Mouse (Mus musculus): ENCODE results near the gene Zranb2.

Zranb2 gene

GRCm38 (mm10) chr3:157533964-157534785 is at the start of gene Zranb2:
Gene Zranb2, plus strand, starts transcription at chr3:157534160.
- peak; percentile 90 to 93 for DNase-seq

- DNase-seq = no peak
Observed at GRCm38 (mm10) chr3:157492043-157492442, 41.9 kb upstream of the Zranb2 start.

GRCm38 (mm10) chr3:157502216-157502615 is 31.7 kb upstream of the Zranb2 start:
- DNase-seq = no peak

DNA sequence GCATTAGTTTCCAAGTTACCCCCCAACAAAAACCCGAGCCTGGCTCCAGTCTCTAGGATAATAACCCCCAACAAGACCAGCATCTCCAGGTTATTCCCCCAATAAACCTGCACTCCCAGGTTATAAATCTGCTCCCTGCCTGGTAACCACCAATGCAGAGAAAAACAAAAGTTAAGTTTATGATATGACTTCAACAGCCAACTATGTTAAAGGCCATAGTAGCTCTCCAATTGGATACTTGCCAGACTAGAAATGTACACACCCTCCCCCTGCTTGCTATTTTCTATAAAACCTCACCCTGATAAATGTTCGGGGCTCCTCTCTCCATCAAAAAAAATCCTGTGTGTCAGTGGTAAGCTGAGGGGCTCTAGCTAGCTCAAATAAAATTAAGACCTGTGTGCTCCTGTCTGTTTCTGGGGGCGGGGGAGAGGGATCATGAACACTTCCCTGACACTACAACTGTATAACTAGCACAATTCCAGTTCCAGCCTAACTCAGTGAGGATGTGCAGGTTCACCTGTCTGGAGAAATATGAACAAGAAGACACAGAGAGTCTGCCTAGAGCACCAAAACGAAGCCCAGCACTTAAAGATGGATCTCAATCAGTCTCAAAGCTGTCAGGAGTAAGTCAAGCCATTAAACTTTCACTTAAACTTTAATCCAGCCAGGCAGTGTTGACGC is 19.7 kb upstream of the Zranb2 start:
- DNase-seq = no peak

GRCm38 (mm10) chr3:157516471-157516870 is 17.5 kb upstream of the Zranb2 start:
- DNase-seq = no peak

DNA sequence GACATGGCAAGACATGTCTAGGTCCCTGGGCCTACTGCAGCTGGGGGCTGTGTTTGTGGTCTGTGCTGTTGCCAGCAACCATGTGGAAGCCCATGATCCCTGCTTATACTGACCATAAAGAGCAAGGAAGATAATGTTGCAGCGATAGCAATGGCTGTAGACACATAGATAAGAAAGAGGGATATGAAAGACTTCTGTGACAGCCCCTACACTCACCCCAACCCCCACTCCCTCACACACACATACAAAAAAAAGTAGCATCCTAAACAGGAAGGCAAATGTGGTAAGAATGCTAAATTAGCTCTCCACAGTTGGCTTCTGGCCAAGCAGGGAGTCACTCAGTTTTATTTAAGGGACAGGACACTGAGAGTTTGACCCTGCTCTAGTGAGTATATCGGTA is 16.0 kb upstream of the Zranb2 start:
- no peak for DNase-seq

GRCm38 (mm10) chr3:157520433-157520832 is 13.5 kb upstream of the Zranb2 start:
- peak in 1 of 2 experiments; percentile 49 for DNase-seq

GRCm38 (mm10) chr3:157523834-157524233 is 10.1 kb upstream of the Zranb2 start:
- DNase-seq = no peak

DNA sequence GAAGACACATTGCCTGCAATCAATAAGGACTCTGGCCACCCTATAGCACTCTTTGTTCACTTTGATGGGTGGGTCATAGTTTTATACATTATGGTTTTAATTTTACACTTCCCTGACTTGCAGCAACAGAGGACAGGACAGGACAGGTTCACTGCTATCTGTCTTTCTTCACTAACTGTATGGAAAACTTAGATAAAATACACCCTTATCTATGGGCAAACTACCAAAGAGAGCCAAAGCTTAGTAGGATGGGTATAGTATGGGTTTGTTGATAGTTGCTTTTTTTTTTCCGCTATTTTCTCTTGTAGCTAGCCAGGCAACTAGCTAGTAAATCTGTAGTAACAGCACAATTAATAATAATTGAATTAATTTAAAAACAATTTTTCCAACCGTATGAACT is 2.4 kb upstream of the Zranb2 start:
- DNase-seq = no peak

DNA sequence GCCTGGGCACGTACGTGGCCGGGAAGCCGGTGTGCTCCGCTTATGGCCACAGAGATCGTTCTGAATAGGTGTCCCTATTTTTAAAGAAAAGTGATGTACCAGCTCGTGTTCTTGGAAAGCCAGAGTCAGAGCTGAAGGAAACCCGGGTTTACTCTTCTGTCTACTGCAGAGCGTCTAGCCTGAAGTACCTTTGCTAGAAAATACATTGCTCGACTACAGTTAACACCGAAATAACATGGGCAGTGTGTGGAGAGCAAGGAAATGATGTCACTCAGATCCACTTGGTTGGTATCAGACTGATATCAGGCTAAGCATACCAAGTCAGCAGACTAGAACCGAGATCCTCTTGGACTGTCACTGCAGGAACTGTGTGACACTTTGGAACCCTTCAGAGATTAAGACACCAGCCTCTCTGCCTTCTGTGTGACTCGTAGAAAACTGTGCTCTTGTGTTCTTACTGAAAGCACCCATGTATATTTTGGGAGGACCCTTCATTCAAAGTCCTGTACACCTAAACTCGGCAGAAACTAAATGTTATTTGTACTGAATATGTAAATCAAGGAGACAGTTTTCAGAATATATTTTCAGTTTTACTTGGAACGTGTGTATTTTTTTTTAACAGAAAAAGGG is 941 bp downstream of the Zranb2 start:
- DNase-seq = no peak

- no peak for DNase-seq
Observed at GRCm38 (mm10) chr3:157549323-157549722, 15.4 kb downstream of the Zranb2 start.

- no peak for DNase-seq
Observed at GRCm38 (mm10) chr3:157549758-157550600, 16.0 kb downstream of the Zranb2 start.

DNA sequence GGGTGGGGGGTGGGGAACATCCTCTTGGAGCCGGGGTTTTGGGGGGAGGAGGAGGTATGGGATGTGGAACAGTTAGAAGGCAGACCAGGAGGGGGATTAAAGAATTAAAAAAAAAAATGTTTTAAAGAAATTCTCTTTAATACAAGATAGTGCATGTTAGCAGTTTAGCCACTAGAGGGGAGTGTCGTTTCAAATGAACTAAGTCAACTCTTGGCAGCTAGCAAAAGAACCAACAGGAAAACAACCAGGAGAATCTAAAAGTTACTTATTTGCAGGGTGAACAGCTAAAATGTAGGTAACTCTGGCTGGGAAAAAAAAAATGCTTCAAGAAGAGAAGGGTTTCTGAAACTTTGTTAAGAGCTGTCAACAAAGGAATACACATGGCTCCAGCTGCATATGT is 31.2 kb downstream of the Zranb2 start:
- DNase-seq = peak; percentile 20 to 31

DNA sequence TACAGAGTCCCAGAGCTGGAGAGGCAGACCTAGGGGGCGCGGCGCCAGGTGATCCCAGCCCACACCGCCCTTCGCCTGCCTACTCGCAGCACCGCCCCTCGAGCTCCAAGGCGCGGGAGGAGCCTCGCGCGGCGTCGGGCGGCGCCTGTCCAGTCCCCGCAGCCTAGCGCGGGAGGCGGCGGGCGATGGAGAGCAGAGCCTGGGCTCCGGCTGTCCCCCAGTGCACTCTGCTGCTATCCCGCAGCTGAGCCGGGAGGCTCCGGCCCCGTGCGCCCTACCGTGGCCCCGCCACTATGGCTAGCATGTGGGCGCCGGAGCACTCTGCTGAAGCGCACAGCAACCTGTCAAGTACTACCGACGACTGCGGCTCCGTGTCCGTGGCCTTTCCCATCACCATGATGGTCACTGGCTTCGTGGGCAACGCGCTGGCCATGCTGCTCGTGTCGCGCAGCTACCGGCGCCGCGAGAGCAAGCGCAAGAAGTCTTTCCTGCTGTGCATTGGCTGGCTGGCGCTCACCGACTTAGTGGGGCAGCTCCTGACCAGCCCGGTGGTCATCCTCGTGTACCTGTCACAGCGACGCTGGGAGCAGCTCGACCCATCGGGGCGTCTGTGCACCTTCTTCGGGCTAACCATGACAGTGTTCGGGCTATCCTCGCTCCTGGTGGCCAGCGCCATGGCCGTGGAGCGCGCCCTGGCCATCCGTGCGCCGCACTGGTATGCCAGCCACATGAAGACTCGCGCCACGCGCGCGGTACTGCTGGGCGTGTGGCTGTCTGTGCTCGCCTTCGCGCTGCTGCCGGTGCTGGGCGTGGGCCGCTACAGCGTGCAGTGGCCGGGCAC is 33.0 kb downstream of the Zranb2 start, which contains the start of gene Ptger3:
Gene Ptger3, plus strand, starts transcription at position 168 of the 841 bp plus-strand sequence.
- peak; percentile 56 to 67 for DNase-seq

DNA sequence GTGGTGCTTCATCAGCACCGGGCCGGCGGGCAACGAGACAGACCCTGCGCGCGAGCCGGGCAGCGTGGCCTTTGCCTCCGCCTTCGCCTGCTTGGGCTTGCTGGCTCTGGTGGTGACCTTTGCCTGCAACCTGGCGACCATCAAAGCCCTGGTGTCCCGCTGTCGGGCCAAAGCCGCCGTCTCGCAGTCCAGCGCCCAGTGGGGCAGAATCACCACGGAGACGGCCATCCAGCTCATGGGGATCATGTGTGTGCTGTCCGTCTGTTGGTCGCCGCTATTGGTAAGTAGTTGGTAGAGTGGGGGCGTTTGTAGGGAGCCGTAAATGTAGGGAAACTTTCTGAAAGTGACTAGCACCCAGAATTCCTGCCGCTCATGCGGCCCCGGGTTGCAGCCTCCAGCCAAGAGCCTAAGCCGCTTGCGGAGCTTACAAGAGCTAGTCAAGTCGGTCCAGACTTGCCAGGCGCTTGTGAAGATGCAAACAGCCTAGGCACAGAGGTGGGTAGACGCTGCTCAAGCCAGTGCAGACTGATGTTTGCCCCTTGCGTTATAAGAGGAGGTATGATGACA is 33.7 kb downstream of the Zranb2 start:
- DNase-seq = peak in 1 of 2 experiments; percentile 14

DNA sequence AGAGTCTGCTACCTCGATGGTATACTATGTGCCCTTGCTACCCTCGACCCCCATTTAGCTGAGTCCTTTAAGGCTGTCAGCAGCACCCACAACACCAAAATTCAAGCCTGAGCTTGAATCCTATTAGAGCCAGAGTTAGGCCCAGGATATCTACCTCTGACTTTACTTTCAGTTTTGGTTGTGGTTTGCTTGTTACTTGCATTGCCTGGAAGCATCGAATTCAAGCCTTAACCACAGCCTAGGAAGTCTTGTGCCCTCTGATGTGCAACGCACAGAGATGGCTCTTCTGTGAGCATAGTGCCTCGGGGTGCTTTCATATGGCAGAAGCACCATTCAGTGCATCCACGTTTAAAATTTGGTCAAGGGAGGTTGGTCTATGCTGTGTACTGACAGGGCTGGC is 38.1 kb downstream of the Zranb2 start:
- DNase-seq = no peak

DNA sequence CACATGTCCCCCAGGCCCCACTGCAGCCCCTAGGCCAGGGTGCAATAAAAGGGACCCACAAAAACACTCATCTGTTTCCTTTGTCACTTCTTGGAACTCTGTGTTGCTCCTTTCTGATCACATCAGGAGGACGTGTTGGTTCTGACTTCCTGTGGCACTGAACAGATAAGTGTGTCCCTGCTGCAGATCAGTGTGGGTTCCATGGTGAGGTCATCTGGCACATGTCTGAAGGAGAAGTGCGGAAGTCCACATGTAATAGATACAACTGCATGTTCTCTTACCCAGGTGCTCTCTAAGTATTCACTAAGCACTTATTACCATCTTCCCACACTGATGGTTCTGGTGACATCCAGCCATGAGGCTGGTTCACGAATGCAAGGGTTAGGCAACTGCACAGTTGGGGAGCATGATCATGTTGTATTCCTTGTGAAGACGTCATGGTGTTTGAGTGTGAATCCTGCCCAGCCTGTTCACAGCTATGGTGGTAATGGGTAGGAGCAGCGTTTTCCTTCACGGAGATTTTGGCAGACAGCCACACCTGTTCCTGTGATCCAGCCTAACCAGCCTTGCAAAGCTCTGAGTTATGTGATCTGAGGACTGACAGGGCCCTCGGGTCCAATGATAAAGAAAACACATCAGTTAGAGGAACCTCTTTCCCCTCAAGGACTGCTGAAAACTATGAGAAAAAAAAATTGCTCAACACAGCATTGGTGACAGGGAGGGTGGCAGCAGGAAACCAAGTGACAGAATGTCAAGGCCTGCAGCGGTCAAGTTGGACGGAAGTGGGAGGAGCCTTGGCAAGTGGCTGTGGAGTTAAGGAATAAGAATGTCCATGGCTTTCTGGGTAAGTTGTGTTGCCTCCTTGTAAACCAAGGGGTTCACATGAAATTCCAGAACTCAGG is 41.7 kb downstream of the Zranb2 start:
- DNase-seq = no peak

GRCm38 (mm10) chr3:157576343-157576722 is 42.4 kb downstream of the Zranb2 start:
- DNase-seq = no peak

- DNase-seq = no peak
Observed at GRCm38 (mm10) chr3:157576862-157577261, 42.9 kb downstream of the Zranb2 start.

DNA sequence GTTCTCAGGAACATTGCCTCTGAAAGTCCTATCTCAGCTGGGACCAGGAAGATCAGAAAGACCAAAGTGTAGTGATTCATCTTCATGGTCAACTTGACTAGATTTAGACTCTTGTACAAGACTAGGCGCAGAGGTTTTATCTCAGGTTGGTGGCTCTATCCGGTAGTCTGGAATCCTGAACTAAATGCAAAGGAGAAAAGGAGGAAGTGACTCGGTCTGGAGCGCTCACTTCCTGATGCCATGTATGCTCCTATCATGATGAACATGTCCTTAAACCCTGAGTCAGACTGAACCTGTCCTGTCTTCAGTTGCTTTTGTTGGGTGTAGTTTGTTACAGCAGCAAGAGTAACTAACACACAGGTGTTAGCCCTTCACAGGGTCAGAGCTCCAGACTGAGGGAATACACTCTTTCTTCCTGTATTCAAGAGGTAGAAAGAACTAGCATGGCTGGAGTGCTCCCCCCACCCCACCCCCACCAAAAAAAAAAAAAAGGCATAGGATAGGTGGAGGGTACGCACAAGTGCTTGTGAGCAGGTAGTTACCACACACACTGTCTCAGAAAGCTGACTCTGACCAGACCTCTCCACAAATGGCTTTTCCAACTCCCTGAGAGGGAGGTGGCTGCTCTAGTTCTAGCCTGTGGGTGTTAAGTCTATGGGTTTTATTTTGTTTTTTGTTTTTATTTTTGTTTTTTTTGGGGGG is 44.7 kb downstream of the Zranb2 start:
- no peak for DNase-seq
